33 mouse cellular contexts compared by ENCODE assay signal in the genomic region with DNA sequence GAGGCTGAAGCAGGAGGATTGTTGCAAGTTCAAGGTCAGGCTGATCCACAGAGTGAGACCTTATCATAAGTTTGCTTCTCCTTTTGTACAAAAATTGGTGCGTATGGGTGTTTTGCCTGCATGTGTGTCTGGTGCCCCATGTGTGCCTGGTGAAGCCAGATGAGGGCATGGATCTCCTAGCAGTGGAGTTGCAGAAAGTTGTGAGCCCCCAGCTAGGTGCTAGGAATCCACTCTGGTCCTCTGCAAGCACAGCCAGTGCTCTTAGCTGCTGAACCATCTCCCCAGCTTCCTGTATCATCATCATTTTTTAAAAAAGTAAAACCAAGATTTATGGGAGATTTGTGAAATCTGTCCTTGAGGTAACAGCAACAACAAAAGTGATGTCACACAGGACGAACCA.
"Had no signal": no experiment of that assay in that cellular context is flagged by ENCODE, and none has a peak within 500 bp of the region (broad histone marks: within the 10 kb centered on the region; RNA-seq: fewer than 3 reads in every experiment).

No protein-coding gene starts in this region.

- H3K9me3 ChIP-seq: limb, embryonic 10.5 days; limb, embryonic 12.5 days; limb, embryonic 13.5 days; limb, embryonic 15.5 days; liver, embryonic 12.5 days; liver, embryonic 13.5 days; liver, embryonic 15.5 days; lung, embryonic 15.5 days; megakaryocyte, embryonic 14.5 days; midbrain, embryonic 10.5 days; midbrain, embryonic 12.5 days; midbrain, embryonic 13.5 days; midbrain, embryonic 15.5 days; neural tube, embryonic 12.5 days; neural tube, embryonic 13.5 days had no signal

- H3K4me3 ChIP-seq: limb, embryonic 10.5 days; limb, embryonic 12.5 days; limb, embryonic 13.5 days; limb, embryonic 15.5 days; liver, embryonic 12.5 days; liver, embryonic 13.5 days; liver, embryonic 15.5 days; lung, embryonic 15.5 days; megakaryocyte, embryonic 14.5 days; midbrain, embryonic 10.5 days; midbrain, embryonic 12.5 days; midbrain, embryonic 13.5 days; midbrain, embryonic 15.5 days; myocyte; neural tube, embryonic 12.5 days; neural tube, embryonic 13.5 days had no signal

- H3K27me3 ChIP-seq: limb, embryonic 12.5 days; limb, embryonic 13.5 days; limb, embryonic 15.5 days; liver, embryonic 12.5 days; liver, embryonic 13.5 days; liver, embryonic 15.5 days; lung, embryonic 15.5 days; midbrain, embryonic 12.5 days; midbrain, embryonic 13.5 days; midbrain, embryonic 15.5 days; neural tube, embryonic 12.5 days; neural tube, embryonic 13.5 days had no signal

- DNase-seq: left cerebral cortex, postnatal 4 days; liver; liver, embryonic 13.5 days; liver, postnatal 0 days; lung, adult 18-20 months; lung, adult 2 months; lung, embryonic 14.5 days; lung, postnatal 10 days; lung, postnatal 14 days; lung, postnatal 36 days; lung, postnatal 4 days; midbrain, embryonic 14.5 days had no signal

- H3K9ac ChIP-seq: limb, embryonic 12.5 days; limb, embryonic 13.5 days; limb, embryonic 15.5 days; liver, embryonic 12.5 days; liver, embryonic 13.5 days; liver, embryonic 14.5 days; liver, embryonic 15.5 days; liver, postnatal 0 days; lung, embryonic 14.5 days; lung, embryonic 15.5 days; midbrain, embryonic 12.5 days; midbrain, embryonic 13.5 days; midbrain, embryonic 15.5 days; neural tube, embryonic 12.5 days; neural tube, embryonic 13.5 days had no signal

- H3K4me2 ChIP-seq: limb, embryonic 12.5 days; limb, embryonic 13.5 days; limb, embryonic 15.5 days; liver, embryonic 11.5 days; liver, embryonic 12.5 days; liver, embryonic 13.5 days; liver, embryonic 15.5 days; lung, embryonic 14.5 days; lung, embryonic 15.5 days; midbrain, embryonic 11.5 days; midbrain, embryonic 12.5 days; midbrain, embryonic 13.5 days; midbrain, embryonic 15.5 days; neural tube, embryonic 12.5 days; neural tube, embryonic 13.5 days had no signal

- H3K27ac ChIP-seq: limb, embryonic 10.5 days; limb, embryonic 12.5 days; limb, embryonic 13.5 days; limb, embryonic 15.5 days; liver, embryonic 12.5 days; liver, embryonic 13.5 days; liver, embryonic 14.5 days; liver, embryonic 15.5 days; lung, embryonic 15.5 days; macrophage; midbrain, embryonic 10.5 days; midbrain, embryonic 12.5 days; midbrain, embryonic 13.5 days; midbrain, embryonic 15.5 days; neural tube, embryonic 12.5 days; neural tube, embryonic 13.5 days had no signal

- H3K4me1 ChIP-seq: limb, embryonic 10.5 days; limb, embryonic 12.5 days; limb, embryonic 13.5 days; limb, embryonic 15.5 days; liver, embryonic 12.5 days; liver, embryonic 13.5 days; liver, embryonic 15.5 days; lung, embryonic 15.5 days; megakaryocyte, embryonic 14.5 days; midbrain, embryonic 10.5 days; midbrain, embryonic 12.5 days; midbrain, embryonic 13.5 days; midbrain, embryonic 15.5 days; neural tube, embryonic 12.5 days; neural tube, embryonic 13.5 days had no signal

- ATAC-seq: liver, embryonic 12.5 days; liver, postnatal 0 days; lung, postnatal 0 days; midbrain, embryonic 13.5 days; midbrain, embryonic 15.5 days; midbrain, embryonic 16.5 days had no signal
